Mouse (Mus musculus): Measurements from ENCODE around the gene Olfr340.
"Not testable (repeated sequence)": the region's sequence is repeated elsewhere in the genome, so short reads cannot be mapped to it uniquely, and the experiment has no call there.

Gene Olfr340

GRCm38 (mm10) chr2:36452287-36452686, at the start of gene Olfr340:
Gene Olfr340, plus strand, starts transcription at chr2:36452587.
- DNase-seq, result no peak

- not testable (repeated sequence) for DNase-seq
Observed at GRCm38 (mm10) chr2:36415174-36415573, 37.2 kb upstream of the Olfr340 start.

GRCm38 (mm10) chr2:36415591-36415990, 36.8 kb upstream of the Olfr340 start:
- not testable (repeated sequence) for DNase-seq

GRCm38 (mm10) chr2:36418647-36419046, 33.7 kb upstream of the Olfr340 start, which contains the start of gene Olfr339:
Gene Olfr339, plus strand, starts transcription at chr2:36418947.
- DNase-seq, result no peak

GRCm38 (mm10) chr2:36473634-36474033, 21.2 kb downstream of the Olfr340 start:
- DNase-seq, result no peak

- no peak for DNase-seq
Observed at GRCm38 (mm10) chr2:36482368-36482767, 30.0 kb downstream of the Olfr340 start, which contains the start of gene Olfr341. Gene Olfr341, minus strand, starts transcription at chr2:36482468.
